Mouse (Mus musculus) regulatory T cell (primary cell): ENCODE measurements around the gene Drap1.

Source experiments
- in situ Hi-C: fragments of 300-600 bp; cut with MboI, MseI; formaldehyde crosslinking; loops from one replicate; pipeline ENCODE4 v1.15.1; 2025; ENCODE audit warnings: high pct_unique_total_duplicates

Gene Drap1

DNA sequence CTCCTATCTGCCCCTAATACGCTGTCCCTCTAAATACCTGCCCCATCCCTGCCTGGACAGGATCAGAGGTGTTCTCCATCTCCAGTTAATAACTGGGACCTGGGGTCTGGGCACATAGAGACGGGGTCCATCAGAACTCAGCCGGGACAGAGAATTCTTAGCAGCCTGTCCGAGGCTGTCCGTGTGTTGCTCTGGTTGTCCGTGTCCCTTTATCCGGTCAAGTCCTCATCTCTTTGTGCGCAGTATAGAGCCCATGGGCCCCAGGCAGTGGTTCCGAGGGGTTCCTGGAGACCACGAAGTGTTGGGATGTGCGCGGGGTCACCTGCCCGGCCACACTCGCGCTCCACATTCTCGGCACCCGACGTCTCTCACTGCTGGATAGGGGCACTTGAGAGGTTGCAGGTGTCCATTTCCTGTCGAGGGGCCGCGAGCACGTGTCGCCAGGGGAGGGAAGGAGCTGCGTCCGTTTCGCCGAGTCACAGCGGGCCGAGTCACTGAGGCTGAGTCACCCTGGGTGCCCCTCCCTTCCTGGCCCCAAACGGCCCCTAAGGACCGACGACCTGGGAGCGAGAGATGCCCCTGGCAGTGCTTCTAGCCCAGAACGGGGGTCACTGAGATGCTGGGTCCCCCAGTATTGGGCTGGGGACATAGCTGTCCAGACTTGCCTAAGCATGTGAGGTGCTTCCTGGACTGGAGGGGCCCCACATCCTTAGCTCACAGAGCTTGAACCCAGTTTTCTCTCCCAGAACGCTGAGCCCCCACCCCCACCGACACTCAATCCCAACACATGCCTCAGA, 23.8 kb upstream of the Drap1 start:
- in situ Hi-C loops = no loop called here

DNA sequence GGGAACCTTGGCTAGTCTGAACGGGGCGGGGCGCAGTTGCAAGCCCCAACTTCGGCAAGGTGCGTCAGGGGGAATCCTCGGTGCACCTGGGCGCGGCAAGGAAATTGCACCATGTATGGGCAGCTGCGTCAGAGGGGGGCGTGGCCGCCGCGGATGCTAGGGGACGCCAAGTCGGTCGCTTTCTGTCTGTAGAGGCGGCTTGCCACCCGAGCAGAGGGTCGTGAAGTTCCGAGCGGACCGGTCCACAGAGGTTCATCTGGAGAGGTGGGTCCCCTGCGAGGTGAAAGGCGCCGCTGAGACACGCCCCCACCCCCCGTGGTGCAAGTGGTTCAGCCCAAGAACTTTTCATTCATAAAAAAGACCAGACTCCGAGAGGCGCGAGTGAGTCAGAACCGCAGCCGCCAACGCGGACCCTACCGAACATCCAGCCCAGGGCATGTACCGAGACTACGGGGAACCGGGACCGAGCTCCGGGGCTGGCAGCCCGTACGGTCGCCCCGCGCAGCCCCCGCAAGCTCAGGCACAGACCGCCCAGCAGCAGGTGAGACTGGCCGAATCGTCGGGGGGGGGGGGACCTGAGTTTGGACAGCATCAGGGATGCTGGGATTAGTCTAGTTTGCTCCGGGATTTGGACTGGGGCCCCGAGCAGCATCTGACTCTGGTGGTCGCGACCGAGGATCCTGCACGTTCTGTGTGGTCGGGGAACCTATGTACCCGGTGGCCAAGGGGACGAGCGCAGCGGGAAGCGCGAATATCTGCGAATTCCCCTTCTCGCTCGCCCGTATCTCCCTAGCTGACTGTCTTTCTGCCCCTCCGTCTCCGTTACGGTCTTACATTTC, 23.0 kb upstream of the Drap1 start, which contains the start of gene Fosl1:
Fosl1 (plus strand) TSS at position 33 of the 839 bp plus-strand sequence.
- in situ Hi-C loops = no loop called here

DNA sequence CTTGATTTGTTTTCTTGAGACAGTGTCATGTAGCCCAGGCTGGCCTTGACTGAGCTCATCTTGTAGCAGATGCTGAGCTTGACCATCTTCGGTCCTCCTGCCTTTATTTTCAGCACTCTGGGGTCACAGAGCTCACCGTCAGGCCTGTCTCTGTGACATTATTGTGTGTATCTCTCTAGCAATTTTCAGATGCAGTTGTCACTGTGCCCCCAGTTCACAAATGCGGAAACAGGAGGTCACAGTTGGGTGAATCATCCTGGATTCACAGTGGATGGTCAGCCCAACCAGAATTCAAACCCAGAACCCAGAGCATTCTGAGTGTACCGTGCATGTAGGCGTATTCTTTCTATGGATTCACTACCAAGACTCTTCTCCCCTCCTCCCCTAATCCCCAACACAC, 21.0 kb upstream of the Drap1 start:
- in situ Hi-C loops = no loop called here

- in situ Hi-C loops = no loop called here
These were observed 20.2 kb upstream of the Drap1 start for GRCm38 (mm10) chr19:5444954-5445353.

GRCm38 (mm10) chr19:5444371-5444908, 19.7 kb upstream of the Drap1 start:
- in situ Hi-C loops = no loop called here

DNA sequence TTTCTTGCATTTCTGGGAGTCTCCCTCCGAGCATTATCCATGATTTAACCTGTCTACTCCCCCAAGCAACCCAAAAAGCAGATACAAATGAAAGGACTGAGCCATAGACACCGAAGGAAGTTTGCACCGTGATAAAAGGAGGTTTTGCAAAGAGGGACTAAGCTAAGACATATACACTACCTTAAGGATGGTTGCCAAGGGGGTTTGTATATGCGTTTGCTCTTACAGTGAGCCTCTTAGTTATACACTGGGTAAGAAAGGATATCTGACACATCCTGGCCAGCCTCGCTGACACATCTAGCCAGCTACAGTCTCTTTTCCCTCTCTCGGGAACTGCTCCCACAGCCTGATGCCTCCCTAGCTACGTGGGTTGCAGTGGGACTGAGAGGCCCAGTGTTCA, 9.2 kb upstream of the Drap1 start:
- in situ Hi-C loops = no loop called here

GRCm38 (mm10) chr19:5432992-5433852, 8.4 kb upstream of the Drap1 start:
- in situ Hi-C loops = no loop called here

DNA sequence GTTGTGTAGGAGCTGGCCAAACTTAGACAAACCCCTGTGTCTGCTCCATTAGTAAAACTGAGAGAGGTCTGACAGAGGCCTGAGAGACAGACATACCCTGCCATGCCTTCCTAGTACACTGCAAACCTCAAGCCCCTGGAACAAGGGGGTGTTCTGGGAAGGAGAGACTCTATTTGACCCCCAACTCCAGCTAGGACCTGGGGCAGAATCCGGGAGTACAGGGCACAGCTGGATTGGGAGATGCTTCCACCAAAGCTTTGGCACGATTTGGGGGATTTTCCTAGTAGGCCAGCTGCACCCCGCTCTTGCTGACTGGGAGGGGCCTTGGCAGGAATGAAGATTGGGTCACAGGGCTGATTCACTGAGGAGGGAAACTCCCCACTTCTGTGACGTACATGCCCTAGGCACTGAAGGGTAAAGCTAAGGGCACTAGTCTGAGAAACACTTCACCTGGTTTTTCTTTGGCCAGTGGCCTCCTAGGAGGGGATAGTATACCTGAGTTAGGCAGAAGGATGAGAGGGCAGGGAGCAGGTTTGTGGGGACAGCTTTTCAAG, 7.2 kb upstream of the Drap1 start:
- in situ Hi-C loops = no loop called here

DNA sequence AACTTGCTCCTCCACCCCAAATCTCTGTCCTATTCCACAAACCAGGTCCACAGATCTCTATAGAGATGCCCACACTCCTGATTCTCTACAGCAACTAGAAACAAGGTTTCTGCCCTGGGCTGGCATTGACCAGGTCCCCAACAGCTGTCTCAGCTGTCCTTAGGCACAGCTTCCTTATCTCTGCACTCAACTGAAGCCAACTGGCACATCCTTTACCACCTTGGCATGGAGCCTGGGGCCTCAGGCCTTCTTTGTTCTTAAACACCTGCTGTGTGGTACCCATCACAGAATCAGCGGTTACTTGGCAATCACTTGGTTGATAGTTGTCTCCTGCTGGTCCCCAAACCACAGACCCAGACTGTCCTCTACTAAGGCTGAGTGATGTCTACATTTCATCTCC, 5.6 kb upstream of the Drap1 start:
- in situ Hi-C loops = no loop called here

- in situ Hi-C loops = no loop called here
These were observed 5.0 kb upstream of the Drap1 start for GRCm38 (mm10) chr19:5429806-5430205.

- in situ Hi-C loops = no loop called here
These were observed 4.4 kb upstream of the Drap1 start for GRCm38 (mm10) chr19:5429219-5429618.

- in situ Hi-C loops = no loop called here
These were observed 3.3 kb upstream of the Drap1 start for GRCm38 (mm10) chr19:5428083-5428482.

DNA sequence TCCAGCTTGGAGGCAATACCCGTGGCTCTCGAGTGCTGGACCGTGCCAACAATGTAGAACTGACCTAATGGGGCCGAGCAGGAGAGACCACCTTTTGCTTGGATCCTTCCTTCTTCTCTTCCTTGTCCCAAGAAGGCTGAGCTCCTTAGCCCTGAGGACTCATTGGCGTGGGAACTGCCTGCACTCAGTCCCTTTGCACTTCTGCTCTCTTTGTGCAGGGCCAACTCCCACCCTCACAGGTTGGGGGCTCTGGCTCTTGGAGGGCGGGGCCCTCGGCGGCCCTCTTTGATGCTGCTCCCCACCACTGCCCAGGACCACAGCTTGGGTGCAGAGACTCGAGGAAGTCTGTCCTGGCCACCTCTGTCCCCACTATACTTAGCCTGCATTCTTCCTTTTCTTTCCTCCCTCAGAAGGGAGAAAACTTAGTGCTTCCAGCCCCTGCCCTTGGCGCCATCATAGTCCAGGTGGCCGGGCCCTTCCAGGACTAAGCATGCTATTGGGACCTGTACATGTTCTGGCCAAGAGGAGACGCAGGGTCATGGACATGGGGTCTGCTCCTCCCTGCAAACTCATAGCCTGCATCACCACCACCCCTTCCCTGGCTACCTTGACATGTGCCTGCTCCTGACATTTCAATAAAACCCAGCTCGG, 2.0 kb upstream of the Drap1 start:
- in situ Hi-C loops = no loop called here

GRCm38 (mm10) chr19:5425906-5426565, 1.3 kb upstream of the Drap1 start:
- in situ Hi-C loops = no loop called here

GRCm38 (mm10) chr19:5424092-5424781, 542 bp downstream of the Drap1 start:
- in situ Hi-C loops = no loop called here

DNA sequence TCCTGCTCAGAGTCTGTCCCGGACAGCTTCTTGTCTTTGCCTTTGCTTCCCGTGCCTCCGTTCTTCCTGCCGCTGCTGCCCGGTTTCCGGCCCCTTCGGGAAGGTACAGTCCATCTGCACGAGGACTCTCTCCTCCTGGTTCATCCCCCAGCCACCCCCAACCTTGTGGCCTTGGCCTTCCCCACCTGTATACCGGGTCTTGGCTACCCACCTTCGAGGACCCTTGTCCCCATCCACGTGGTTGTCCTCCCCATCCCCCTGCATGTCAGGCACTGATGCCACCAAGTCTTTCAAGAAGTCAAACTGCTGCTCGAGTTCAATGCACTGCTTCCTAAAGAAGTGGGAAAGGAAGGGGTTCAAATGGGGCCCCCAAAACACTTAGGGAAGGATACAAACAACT, 1.2 kb downstream of the Drap1 start:
- in situ Hi-C loops = no loop called here

- in situ Hi-C loops = no loop called here
These were observed 1.8 kb downstream of the Drap1 start for GRCm38 (mm10) chr19:5422895-5423443.

DNA sequence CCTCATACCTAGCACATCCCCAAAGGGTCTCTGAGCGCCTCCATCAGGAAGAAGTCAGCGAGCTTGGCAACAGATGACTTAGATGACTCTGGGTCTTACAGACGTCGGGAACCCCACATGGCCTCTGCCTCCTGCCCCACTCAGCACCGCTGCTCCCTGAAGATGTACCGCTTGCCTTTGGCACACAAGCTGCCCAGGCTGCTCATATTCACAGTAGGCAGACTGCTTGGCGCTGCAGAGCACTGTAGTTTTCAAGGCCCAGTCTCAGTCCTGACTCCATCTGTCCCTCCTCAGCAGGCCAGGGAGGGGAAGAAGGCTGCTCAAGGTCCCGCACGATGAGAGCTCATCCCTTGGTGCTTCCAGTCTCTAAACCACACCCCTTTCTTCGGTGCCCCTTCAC, 2.5 kb downstream of the Drap1 start:
- in situ Hi-C loops = no loop called here

GRCm38 (mm10) chr19:5421784-5422183, 3.0 kb downstream of the Drap1 start:
- in situ Hi-C loops = no loop called here
